Mouse (Mus musculus) testis, adult 2 months (tissue): ENCODE data around the gene Nfe2l2. TPM values are rescaled to one million over a fixed set of nuclear protein-coding genes. Genes with fewer than 3 reads are reported as not detected.

Experiments
- H3K27ac ChIP-seq: fragments of 200-500 bp; 2 replicates; pipeline ENCODE4 v1.5.1; 2012; ENCODE audit warnings: low read depth, low read length; ENCODE audit not compliant: control insufficient read depth, insufficient read depth
- H3K27me3 ChIP-seq: fragments of 200-500 bp; 2 replicates; pipeline ENCODE4 v1.6.1; 2012; ENCODE audit warnings: mild to moderate bottlenecking, low read length, moderate library complexity; ENCODE audit not compliant: control insufficient read depth, insufficient read depth
- H3K36me3 ChIP-seq: fragments of 200-500 bp; 2 replicates; pipeline ENCODE4 v1.6.1; 2012; ENCODE audit warnings: mild to moderate bottlenecking, low read length; ENCODE audit not compliant: control insufficient read depth, insufficient read depth
- H3K4me1 ChIP-seq: fragments of 200-500 bp; 2 replicates; pipeline ENCODE4 v1.6.1; 2012; ENCODE audit warnings: low read length; ENCODE audit not compliant: control insufficient read depth, insufficient read depth
- H3K4me3 ChIP-seq: fragments of 200-500 bp; 2 replicates; pipeline ENCODE4 v1.5.1; 2012; ENCODE audit warnings: low read depth, mild to moderate bottlenecking, low read length, moderate library complexity, mixed read lengths; ENCODE audit not compliant: control insufficient read depth
- CTCF ChIP-seq: fragments of 200-500 bp; IDR thresholded peaks from 2 replicates; pipeline ENCODE4 v1.5.1; 2012; ENCODE audit warnings: low read depth, mild to moderate bottlenecking, inconsistent platforms, low read length, moderate library complexity; ENCODE audit not compliant: control insufficient read depth, insufficient read depth, insufficient replicate concordance
- POLR2A ChIP-seq: fragments of 200-500 bp; IDR thresholded peaks from 2 replicates; pipeline ENCODE4 v1.6.1; 2012; ENCODE audit warnings: low read depth, mild to moderate bottlenecking, inconsistent platforms, low read length, moderate library complexity; ENCODE audit not compliant: control insufficient read depth
- polyA plus RNA-seq: library from polyadenylated mRNA; depleted of rRNA; stranded (reverse); fragments of >200 nt; gene quantifications from 2 replicates; pipeline ENCODE4 v1.2.3, GENCODE M21; 2012

The Nfe2l2 gene
- polyA plus RNA-seq, 1 experiment, result 14.0 TPM

DNA sequence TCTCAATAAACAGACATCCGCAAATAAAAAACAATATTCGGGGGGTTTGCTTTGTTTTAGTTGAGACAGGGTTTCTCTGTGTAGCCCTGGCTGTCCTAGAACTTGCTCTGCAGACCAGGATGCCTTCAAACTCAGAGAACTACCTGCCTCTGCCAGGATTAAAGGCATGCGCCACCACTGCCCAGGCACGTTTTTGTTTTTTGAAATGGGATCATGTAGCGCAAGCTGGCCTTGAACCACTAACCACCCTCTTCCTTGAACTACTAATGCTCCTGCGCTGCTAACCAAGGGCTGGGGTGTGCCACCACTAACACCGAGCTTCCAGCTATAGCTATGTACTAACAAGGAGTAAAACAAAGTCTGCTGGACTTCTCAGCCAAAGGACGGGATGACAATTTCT is 24.5 kb downstream of the Nfe2l2 start:
- no peak overlapping the region for H3K4me3 ChIP-seq
- TF ChIP-seq POLR2A (no peak), CTCF (no peak)
- no peak overlapping the region for H3K27ac ChIP-seq
- H3K4me1 ChIP-seq, result peaks cover 3% of the 10 kb centered on the region; the same call in 1 of the 2 replicates
- no peaks in the 10 kb centered on the region for H3K36me3 ChIP-seq
- H3K27me3 ChIP-seq, result no peaks in the 10 kb centered on the region

DNA sequence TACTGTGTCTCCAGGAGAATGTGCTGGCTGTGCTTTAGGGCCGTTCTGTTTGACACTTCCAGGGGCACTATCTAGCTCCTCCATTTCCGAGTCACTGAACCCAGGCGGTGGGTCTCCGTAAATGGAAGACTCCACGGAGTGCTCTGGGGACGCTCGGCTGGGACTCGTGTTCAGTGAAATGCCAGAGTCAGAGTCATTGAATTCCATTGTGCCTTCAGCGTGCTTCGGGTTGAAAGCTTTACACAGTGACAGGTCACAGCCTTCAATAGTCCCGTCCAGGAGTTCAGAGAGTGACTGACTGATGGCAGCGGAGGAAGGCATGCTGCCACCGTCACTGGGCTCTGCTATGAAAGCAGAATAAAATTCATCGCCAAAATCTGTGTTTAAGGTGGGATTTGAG is 27.9 kb downstream of the Nfe2l2 start:
- Histone ChIP-seq H3K4me1 (peaks cover 2% of the 10 kb centered on the region; the same call in 1 of the 2 replicates), H3K27ac (no peak overlapping the region), H3K36me3 (no peaks in the 10 kb centered on the region), H3K27me3 (no peaks in the 10 kb centered on the region), H3K4me3 (no peak overlapping the region)
- no peak for TF ChIP-seq POLR2A
- no peak for TF ChIP-seq CTCF

GRCm38 (mm10) chr2:75672561-75672960 is 31.9 kb downstream of the Nfe2l2 start:
- H3K4me1 ChIP-seq, result peaks cover 2% of the 10 kb centered on the region; the same call in 1 of the 2 replicates
- no peaks in the 10 kb centered on the region for H3K27me3 ChIP-seq
- no peaks in the 10 kb centered on the region for H3K36me3 ChIP-seq
- H3K4me3 ChIP-seq, result no peak overlapping the region
- TF ChIP-seq CTCF, result no peak
- TF ChIP-seq POLR2A, result no peak
- no peak overlapping the region for H3K27ac ChIP-seq

DNA sequence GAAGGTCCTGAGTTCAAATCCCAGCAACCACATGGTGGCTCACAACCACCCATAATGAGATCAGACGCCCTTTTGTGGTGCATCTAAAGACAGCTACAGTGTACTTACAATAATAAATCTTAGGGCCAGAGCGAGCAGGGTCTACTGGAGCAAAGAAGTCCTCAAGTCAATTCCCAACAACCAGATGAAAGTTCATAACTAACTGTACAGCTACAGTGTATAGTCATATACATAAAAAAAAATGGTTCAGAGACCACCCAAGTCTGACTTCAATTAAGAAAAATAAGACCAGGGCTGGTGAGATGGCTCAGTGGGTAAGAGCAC is 33.1 kb downstream of the Nfe2l2 start:
- no peaks in the 10 kb centered on the region for H3K27me3 ChIP-seq
- no peak overlapping the region for H3K4me3 ChIP-seq
- TF ChIP-seq POLR2A (no peak), CTCF (no peak)
- H3K4me1 ChIP-seq, result peaks cover 2% of the 10 kb centered on the region; the same call in 1 of the 2 replicates
- H3K36me3 ChIP-seq, result no peaks in the 10 kb centered on the region
- H3K27ac ChIP-seq, result no peak overlapping the region

- no peak overlapping the region for H3K4me3 ChIP-seq
- no peaks in the 10 kb centered on the region for H3K27me3 ChIP-seq
- peaks cover 2% of the 10 kb centered on the region; the same call in 1 of the 2 replicates for H3K4me1 ChIP-seq
- no peak for TF ChIP-seq CTCF
- TF ChIP-seq POLR2A, result no peak
- no peak overlapping the region for H3K27ac ChIP-seq
- no peaks in the 10 kb centered on the region for H3K36me3 ChIP-seq
Measured at GRCm38 (mm10) chr2:75670446-75671336, 33.8 kb downstream of the Nfe2l2 start.

DNA sequence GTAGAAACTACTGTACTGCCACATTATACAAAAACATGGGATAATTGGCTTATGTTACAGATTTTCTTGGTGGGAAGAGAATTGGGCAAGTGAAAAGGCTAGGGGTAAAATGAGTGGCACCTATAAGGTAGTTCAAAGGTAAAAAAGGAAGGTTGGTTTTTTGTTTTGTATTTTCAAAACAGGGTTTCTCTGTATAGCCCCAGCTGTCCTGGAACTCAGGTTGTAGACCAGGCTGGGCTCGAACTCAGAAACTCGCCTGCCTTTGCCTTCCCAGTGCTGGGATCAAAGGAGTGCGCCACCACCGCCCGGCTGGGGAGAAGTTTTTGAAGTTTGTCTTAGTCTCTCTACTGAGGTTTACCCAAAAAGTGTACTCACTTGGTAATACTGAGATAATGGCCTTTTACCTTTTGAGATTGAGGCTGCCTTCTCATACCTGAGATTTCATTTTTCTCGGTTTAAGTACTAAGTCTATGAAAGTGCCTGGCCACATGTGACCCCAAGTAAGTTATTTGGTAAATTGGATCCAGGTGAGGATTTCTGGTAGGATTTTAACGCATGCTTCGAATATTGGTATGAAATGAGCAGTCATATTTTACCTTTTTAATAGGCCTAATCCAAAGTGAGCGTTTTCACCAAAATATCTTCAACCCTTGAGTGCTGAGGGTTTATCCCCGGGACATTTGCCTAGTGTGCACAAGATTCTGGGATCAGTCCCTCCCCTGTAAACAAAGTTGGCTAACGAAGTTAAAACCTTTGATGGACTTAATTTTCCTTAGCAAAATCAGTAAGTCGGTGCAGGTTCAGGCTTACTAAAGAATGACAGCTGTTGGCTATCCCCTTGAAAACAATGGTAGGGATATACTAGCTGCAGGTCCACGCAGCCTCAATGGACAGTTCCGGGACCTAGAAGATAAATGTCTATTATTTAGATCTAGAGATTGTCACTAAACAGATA is 34.7 kb downstream of the Nfe2l2 start:
- H3K4me1 ChIP-seq, result peaks cover 2% of the 10 kb centered on the region; the same call in 1 of the 2 replicates
- no peak overlapping the region for H3K4me3 ChIP-seq
- TF ChIP-seq CTCF, result no peak
- no peak for TF ChIP-seq POLR2A
- H3K36me3 ChIP-seq, result no peaks in the 10 kb centered on the region
- no peaks in the 10 kb centered on the region for H3K27me3 ChIP-seq
- H3K27ac ChIP-seq, result no peak overlapping the region

GRCm38 (mm10) chr2:75661106-75661505 is 43.3 kb downstream of the Nfe2l2 start:
- H3K4me3 ChIP-seq, result no peak overlapping the region; the same call in 1 of the 2 replicates
- peaks cover 3% of the 10 kb centered on the region; the same call in 1 of the 2 replicates for H3K36me3 ChIP-seq
- peaks cover 4% of the 10 kb centered on the region for H3K4me1 ChIP-seq
- no peak for TF ChIP-seq CTCF
- no peaks in the 10 kb centered on the region for H3K27me3 ChIP-seq
- no peak overlapping the region for H3K27ac ChIP-seq
